Mouse (Mus musculus) heart, embryonic 13.5 days (tissue): ENCODE measurements at regions not wholly inside any gene's neighbourhood (a gene's known extent, or its start where the extent isn't known, plus 50 kb on each side); places are given as distances from the start of the nearest gene placed in this dataset.
"Not testable (repeated sequence)": the region's sequence is repeated elsewhere in the genome, so short reads cannot be mapped to it uniquely, and the experiment has no call there.

Experiments
- ATAC-seq: fragments of 200-750 bp; cut with Nextera tagmentation; 2 replicates; pipeline ENCODE4 v1.8.0; 2017; ENCODE audit warnings: moderate TSS enrichment; ENCODE audit not compliant: insufficient number of reproducible peaks, low FRiP score, low TSS enrichment; ENCODE audit errors: extremely low read depth
- H3K27ac ChIP-seq: fragments of 300-500 bp; sonication (generic); replicated peaks from 2 replicates; pipeline ENCODE4 v1.5.1; 2015; ENCODE audit warnings: moderate library complexity, mild to moderate bottlenecking, inconsistent platforms
- H3K27me3 ChIP-seq: fragments of 300-500 bp; sonication (generic); replicated peaks from 2 replicates; pipeline ENCODE4 v1.6.1; 2015; ENCODE audit warnings: mild to moderate bottlenecking, inconsistent platforms
- H3K36me3 ChIP-seq: fragments of 300-500 bp; sonication (generic); 2 replicates; pipeline ENCODE4 v1.6.1; 2015; ENCODE audit warnings: mild to moderate bottlenecking, inconsistent platforms
- H3K4me1 ChIP-seq: fragments of 300-500 bp; sonication (generic); 2 replicates; pipeline ENCODE4 v1.6.1; 2015; ENCODE audit warnings: inconsistent platforms
- H3K4me2 ChIP-seq: fragments of 300-500 bp; sonication (generic); 2 replicates; pipeline ENCODE4 v1.6.1; 2015; ENCODE audit warnings: inconsistent platforms, mild to moderate bottlenecking, moderate library complexity
- H3K4me3 ChIP-seq: fragments of 300-500 bp; sonication (generic); 2 replicates; pipeline ENCODE4 v1.5.1; 2015; ENCODE audit warnings: moderate library complexity, mild to moderate bottlenecking, inconsistent platforms
- H3K9ac ChIP-seq: fragments of 300-500 bp; sonication (generic); 2 replicates; pipeline ENCODE4 v1.6.1; 2015; ENCODE audit warnings: inconsistent platforms, mild to moderate bottlenecking, moderate library complexity
- H3K9me3 ChIP-seq: fragments of 300-500 bp; sonication (generic); 2 replicates; pipeline ENCODE4 v1.6.1; 2016; ENCODE audit warnings: inconsistent platforms
- WGBS: fragments of 180-500 bp; shearing (Covaris S2); methylation state at CpG from one replicate; pipeline ENCODE4 v1.1.7; 2015; ENCODE audit warnings: mixed read lengths; 5-methylcytosine and 5-hydroxymethylcytosine counted together

GRCm38 (mm10) chr5:77746604-77747003 lies 338.8 kb upstream of the Igfbp7 start:
- Histone ChIP-seq H3K9me3 (no peaks in the 10 kb centered on the region), H3K27me3 (no peaks in the 10 kb centered on the region), H3K4me3 (no peak overlapping the region), H3K9ac (no peak overlapping the region), H3K36me3 (no peaks in the 10 kb centered on the region), H3K4me2 (no peak overlapping the region), H3K4me1 (no peaks in the 10 kb centered on the region), H3K27ac (no peak overlapping the region)
- ATAC-seq: no peak
- WGBS: 75% methylated on average over 5 of the region's 5 CpGs

- ATAC-seq: no peak
- H3K9ac ChIP-seq: no peak overlapping the region
- WGBS: 65% methylated on average over 3 of the region's 3 CpGs
- H3K9me3 ChIP-seq: no peaks in the 10 kb centered on the region
- H3K4me3 ChIP-seq: no peak overlapping the region
- H3K36me3 ChIP-seq: no peaks in the 10 kb centered on the region
- H3K4me2 ChIP-seq: no peak overlapping the region
- no peaks in the 10 kb centered on the region for H3K27me3 ChIP-seq
- H3K27ac ChIP-seq: no peak overlapping the region
- no peaks in the 10 kb centered on the region for H3K4me1 ChIP-seq
Measured at GRCm38 (mm10) chr5:77743467-77743866, 335.6 kb upstream of the Igfbp7 start.

GRCm38 (mm10) chr5:77730286-77730685 lies 322.4 kb upstream of the Igfbp7 start:
- not testable (repeated sequence) for H3K27ac ChIP-seq, H3K9me3 ChIP-seq, H3K4me1 ChIP-seq, H3K4me3 ChIP-seq, H3K9ac ChIP-seq, H3K4me2 ChIP-seq, H3K27me3 ChIP-seq, ATAC-seq, H3K36me3 ChIP-seq
- WGBS: 72% methylated on average over 4 of the region's 4 CpGs

GRCm38 (mm10) chr5:77681592-77681991 lies 273.8 kb upstream of the Igfbp7 start:
- Histone ChIP-seq H3K4me3 (no peak overlapping the region), H3K4me2 (no peak overlapping the region), H3K27ac (no peak overlapping the region), H3K4me1 (no peaks in the 10 kb centered on the region), H3K36me3 (no peaks in the 10 kb centered on the region), H3K9ac (no peak overlapping the region), H3K9me3 (no peaks in the 10 kb centered on the region), H3K27me3 (0 out of 2 replicates have a peak, but pooled peaks cover 4% of the 10 kb centered on the region)
- ATAC-seq: no peak
- 65% methylated on average over 3 of the region's 3 CpGs for WGBS

- 84% methylated on average over 15 of the region's 15 CpGs for WGBS
- H3K27me3 ChIP-seq: 0 out of 2 replicates have a peak, but pooled peaks cover 4% of the 10 kb centered on the region
- no peak for ATAC-seq
- no peak overlapping the region for H3K27ac ChIP-seq
- H3K4me3 ChIP-seq: no peak overlapping the region
- H3K4me2 ChIP-seq: no peak overlapping the region
- H3K9ac ChIP-seq: no peak overlapping the region
- no peaks in the 10 kb centered on the region for H3K36me3 ChIP-seq
- no peaks in the 10 kb centered on the region for H3K4me1 ChIP-seq
- no peaks in the 10 kb centered on the region for H3K9me3 ChIP-seq
Measured at GRCm38 (mm10) chr5:77672073-77672924, 264.5 kb upstream of the Igfbp7 start.

- Histone ChIP-seq H3K27ac (no peak overlapping the region), H3K9me3 (no peaks in the 10 kb centered on the region), H3K27me3 (0 out of 2 replicates have a peak, but pooled peaks cover 6% of the 10 kb centered on the region), H3K36me3 (no peaks in the 10 kb centered on the region), H3K4me2 (no peak overlapping the region), H3K9ac (no peak overlapping the region), H3K4me3 (no peak overlapping the region), H3K4me1 (no peaks in the 10 kb centered on the region)
- ATAC-seq: no peak
- 57% methylated on average over 3 of the region's 3 CpGs for WGBS
Measured at GRCm38 (mm10) chr5:77663096-77663495, 255.3 kb upstream of the Igfbp7 start.

- Histone ChIP-seq H3K36me3 (no peaks in the 10 kb centered on the region), H3K4me3 (no peak overlapping the region), H3K27me3 (no peaks in the 10 kb centered on the region), H3K4me1 (no peaks in the 10 kb centered on the region), H3K9ac (no peak overlapping the region), H3K4me2 (no peak overlapping the region), H3K27ac (no peak overlapping the region), H3K9me3 (no peaks in the 10 kb centered on the region)
- 83% methylated on average over 6 of the region's 6 CpGs for WGBS
- ATAC-seq: no peak
Measured at GRCm38 (mm10) chr5:77659016-77659415, 251.2 kb upstream of the Igfbp7 start.

- H3K4me2 ChIP-seq: no peak overlapping the region
- H3K9me3 ChIP-seq: no peaks in the 10 kb centered on the region
- no peak overlapping the region for H3K9ac ChIP-seq
- no peaks in the 10 kb centered on the region for H3K27me3 ChIP-seq
- H3K4me3 ChIP-seq: no peak overlapping the region
- H3K36me3 ChIP-seq: no peaks in the 10 kb centered on the region
- no peak for ATAC-seq
- no peak overlapping the region for H3K27ac ChIP-seq
- WGBS: 84% methylated on average over 5 of the region's 5 CpGs
- no peaks in the 10 kb centered on the region for H3K4me1 ChIP-seq
Measured at GRCm38 (mm10) chr5:77644651-77645050, 236.8 kb upstream of the Igfbp7 start.

- Histone ChIP-seq H3K4me3 (no peak overlapping the region), H3K9ac (no peak overlapping the region), H3K27ac (no peak overlapping the region), H3K4me1 (no peaks in the 10 kb centered on the region), H3K36me3 (no peaks in the 10 kb centered on the region), H3K27me3 (no peaks in the 10 kb centered on the region), H3K9me3 (no peaks in the 10 kb centered on the region), H3K4me2 (no peak overlapping the region)
- whole genome bisulfite sequencing: 70% methylated on average over 4 of the region's 4 CpGs
- ATAC-seq: no peak
Measured at GRCm38 (mm10) chr5:77620402-77620801, 212.6 kb upstream of the Igfbp7 start.

GRCm38 (mm10) chr5:77610496-77610895 lies 202.7 kb upstream of the Igfbp7 start:
- ATAC-seq: no peak
- no peak overlapping the region for H3K9ac ChIP-seq
- H3K27me3 ChIP-seq: no peaks in the 10 kb centered on the region
- H3K27ac ChIP-seq: no peak overlapping the region
- 0 out of 2 replicates have a peak, but pooled peaks cover 5% of the 10 kb centered on the region for H3K9me3 ChIP-seq
- no peak overlapping the region for H3K4me3 ChIP-seq
- H3K36me3 ChIP-seq: no peaks in the 10 kb centered on the region
- no peaks in the 10 kb centered on the region for H3K4me1 ChIP-seq
- no peak overlapping the region for H3K4me2 ChIP-seq
- WGBS: 84% methylated on average over 6 of the region's 6 CpGs

GRCm38 (mm10) chr5:77594719-77595118 lies 186.9 kb upstream of the Igfbp7 start:
- Histone ChIP-seq H3K9me3 (no peaks in the 10 kb centered on the region), H3K4me3 (no peak overlapping the region), H3K4me1 (no peaks in the 10 kb centered on the region), H3K27ac (no peak overlapping the region), H3K27me3 (no peaks in the 10 kb centered on the region), H3K9ac (no peak overlapping the region), H3K36me3 (no peaks in the 10 kb centered on the region), H3K4me2 (no peak overlapping the region)
- ATAC-seq: no peak
- 78% methylated on average over 4 of the region's 4 CpGs for WGBS

GRCm38 (mm10) chr5:77589252-77589651 lies 181.4 kb upstream of the Igfbp7 start:
- Histone ChIP-seq H3K27ac (no peak overlapping the region), H3K9ac (no peak overlapping the region), H3K9me3 (no peaks in the 10 kb centered on the region), H3K36me3 (no peaks in the 10 kb centered on the region), H3K27me3 (no peaks in the 10 kb centered on the region), H3K4me1 (no peaks in the 10 kb centered on the region), H3K4me3 (no peak overlapping the region), H3K4me2 (no peak overlapping the region)
- WGBS: 73% methylated on average over 3 of the region's 3 CpGs
- ATAC-seq: no peak
